Mouse (Mus musculus): ENCODE measurements around the gene Vwa1.
A peak's percentile ranks its signal among the peaks of the same experiment; 100 is the strongest.

Vwa1 gene

DNA sequence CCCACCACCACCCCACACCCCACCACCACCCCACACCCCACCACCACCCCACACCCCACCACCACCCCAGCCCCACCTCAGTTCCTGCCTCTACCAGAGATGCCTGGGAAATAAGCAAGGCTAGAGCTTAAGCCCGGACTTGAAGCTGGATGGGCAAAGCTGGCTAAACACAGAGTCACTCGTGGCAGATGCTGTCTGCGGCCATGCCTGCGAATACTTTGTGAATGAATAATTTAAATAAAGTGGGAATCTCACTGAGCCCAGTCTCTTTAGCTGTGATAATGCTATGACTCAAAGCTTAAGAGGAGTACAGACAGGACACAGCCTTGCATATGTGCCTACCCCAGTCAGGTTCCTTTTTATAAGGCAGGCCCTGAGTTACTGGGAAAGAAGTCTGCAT is 5.0 kb upstream of the Vwa1 start:
- DNase-seq, result no peak

DNA sequence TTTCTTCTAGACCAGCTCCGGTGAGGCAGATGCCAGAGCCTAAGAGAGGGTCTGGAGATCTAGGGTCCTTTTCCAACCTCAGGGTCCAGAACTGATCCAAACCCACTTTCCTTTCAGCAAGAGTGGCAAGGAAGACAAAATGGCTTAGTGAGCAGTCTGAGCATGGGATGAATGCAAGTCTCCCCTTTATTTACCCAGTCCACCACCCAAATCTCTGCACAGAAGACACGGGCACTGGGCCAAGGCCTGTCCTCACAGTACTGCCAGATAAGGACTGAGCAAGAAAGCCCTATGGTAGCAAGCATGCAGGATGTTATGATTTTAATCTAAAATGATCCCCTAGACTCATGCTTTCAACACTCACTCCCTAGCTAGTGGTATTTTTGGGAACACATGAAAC is 3.3 kb upstream of the Vwa1 start:
- no peak for DNase-seq

DNA sequence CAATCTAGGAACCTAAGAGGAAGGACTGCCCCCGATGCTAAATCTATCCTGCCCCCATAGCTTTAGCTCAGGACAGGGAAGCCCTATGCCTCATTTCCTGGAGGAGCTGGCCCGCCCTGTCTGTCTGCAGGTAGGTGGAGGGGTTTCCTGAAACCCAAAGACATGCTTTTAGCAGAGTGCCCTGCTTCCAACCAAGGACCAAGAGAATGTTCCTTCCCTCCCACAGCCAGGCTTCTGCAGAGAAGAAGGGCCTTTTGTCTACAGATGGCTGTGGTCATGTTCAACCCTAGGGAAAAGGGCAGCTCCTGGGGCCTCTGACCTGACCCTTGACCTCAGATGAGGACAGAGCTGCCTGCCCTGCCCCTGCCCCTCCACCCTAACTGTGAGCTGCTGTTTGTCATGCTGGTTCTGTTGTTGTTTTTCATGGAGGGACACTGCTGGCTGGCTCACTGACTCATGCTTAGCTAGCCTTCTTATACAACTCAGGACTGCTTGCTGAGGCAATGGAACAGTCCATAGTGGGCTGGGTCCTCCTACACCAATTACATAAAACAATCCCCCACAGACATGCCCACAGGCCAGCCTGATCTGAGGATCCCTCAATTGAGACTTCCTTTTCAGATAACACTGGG is 2.3 kb upstream of the Vwa1 start:
- no peak for DNase-seq

DNA sequence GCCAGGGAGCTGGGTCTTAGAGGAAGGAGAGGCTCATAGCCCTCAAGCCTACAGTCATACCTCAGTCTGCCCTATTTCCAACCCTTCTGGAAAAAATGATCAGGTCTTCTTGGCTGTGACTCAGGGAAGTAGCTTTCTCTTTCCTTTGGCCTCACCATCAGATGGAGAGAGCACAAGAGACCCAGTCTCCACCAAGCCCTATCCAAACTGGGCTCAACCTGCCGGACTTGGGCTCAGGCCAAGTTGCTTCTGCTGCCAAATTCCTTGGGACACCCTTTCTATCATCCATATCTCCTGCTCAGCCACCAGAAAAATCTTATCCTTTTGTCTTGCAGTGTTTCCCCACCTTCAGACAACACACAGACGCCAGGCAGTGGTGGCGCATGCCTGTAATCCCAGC is 1.4 kb upstream of the Vwa1 start:
- peak; percentile 82 for DNase-seq

DNA sequence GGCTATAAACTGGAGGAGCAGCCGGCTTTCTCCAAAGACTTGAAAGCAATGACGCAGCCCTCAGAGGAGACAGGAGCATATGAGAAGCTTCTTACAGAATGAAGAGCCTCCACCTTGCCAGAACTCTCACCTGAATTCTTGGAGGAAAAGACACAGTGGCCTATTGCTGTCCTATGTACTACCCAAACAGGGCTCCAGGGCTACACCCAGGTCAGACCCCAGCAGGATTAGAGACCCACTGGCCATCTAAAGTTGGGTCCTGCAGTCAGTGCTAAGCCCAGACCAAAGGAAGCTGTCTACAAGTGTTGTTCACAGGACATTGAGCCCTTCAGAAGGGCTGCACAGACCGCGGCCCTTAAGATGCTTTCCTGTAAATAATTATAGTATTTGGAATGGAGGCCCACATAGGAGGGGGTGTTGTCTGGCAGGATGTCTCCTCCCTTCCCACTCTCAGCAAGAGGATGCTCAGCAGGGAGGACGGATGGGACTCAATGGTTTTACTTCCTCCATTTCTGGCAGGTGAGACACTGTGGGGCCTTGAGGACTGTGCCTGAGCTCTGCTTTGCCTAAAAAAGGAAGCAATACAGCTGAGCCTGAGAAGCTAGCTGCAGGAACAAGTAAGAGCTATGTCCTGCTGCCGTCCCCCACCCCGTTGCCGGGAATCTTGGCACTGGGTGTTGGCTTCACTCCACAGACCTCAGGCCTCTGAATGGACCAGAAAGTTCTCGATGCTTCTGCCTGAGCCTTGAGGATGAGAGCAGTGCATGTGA is 658 bp upstream of the Vwa1 start:
- peak; percentile 79 for DNase-seq

DNA sequence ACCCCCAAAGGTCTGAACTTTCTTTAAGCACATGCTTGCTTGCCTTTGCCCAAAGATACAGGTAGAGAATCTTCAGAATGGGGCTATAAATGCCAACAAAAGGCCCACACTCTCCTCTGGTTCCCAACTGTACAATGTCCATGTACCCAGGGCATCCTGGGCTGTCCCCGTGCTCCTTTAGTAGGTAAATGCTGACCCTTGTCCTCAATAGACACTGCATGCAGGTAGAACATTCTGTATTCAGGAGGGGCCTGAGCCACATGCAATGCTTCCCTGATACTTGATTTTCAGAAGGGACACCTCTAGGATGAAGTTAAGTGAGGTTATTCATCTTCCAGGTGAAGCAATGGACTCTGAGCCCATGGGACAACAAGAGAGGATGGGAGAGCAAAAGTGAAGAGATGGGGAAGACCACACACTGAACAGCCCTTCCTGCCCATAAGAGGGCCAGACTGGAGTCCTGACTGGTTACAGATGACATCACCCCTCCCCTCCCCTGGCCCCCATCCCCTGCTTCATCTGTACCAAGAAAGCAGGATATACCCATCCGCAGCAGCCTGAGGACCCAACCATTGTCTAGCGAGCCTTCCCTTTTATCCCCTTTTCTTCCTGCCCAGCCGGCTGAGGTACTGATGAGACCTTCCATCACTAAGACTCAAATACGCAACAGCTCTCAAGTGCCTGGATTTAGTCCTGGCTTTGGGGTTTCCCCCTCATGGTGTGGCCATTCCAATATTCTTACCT is 991 bp downstream of the Vwa1 start:
- no peak for DNase-seq

DNA sequence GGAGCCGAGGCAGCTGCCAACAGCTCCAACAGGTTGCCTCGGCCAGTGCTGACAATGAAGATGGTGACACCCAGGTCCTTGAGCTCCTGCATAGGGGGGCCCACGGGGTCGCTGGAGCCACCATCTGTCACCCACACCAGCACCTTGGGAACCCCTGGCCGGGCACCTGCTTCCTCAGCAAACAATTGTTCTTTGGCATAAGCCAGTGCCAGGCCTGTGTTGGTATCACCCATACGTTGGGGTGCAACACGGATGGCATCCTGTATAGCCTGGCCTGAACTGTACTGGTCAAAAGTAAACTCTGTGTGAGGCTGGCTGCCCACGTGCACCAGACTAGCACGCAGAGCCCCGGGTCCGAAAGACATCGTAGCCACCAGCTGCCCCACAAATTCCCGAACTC is 1.7 kb downstream of the Vwa1 start:
- peak; percentile 64 for DNase-seq

DNA sequence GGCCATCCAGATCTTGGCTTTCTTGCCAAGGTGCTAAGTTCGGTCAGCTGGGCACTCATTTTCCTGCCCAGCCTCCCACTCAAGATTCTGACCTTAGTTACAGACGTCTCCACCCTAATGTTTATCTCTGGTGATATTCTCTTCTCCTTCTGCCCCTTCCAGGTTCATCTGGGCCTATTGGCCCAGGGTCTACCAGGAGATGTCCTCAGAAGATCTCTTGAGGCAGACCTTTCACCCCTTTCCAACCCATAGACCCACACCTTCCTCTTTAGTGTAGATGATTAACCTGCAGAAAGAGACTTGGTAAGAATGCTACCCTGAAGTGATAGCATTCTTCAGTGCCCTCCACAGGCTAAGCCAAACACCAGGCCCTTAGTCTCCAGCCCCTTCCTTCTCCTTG is 2.8 kb downstream of the Vwa1 start:
- no peak for DNase-seq

DNA sequence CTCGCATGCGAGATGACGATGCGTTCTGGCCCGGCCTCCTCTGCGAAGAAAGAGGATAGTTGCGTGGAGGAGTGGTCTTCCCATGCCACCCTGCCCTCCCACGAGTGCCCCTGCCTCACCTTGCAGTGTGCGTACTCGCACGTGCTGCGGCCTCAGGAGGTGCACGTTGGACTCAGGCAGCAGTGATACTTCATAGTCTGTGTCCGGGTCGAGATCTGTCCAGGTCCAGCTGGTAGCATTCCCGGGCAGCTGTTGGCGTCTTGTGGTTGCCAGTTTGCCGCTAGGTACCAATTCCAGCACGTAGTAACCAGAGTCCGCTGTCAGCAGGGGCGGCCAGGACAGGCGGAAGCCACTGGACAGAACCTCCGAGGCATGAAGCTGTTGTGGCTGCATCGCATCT is 3.9 kb downstream of the Vwa1 start:
- DNase-seq, result no peak

DNA sequence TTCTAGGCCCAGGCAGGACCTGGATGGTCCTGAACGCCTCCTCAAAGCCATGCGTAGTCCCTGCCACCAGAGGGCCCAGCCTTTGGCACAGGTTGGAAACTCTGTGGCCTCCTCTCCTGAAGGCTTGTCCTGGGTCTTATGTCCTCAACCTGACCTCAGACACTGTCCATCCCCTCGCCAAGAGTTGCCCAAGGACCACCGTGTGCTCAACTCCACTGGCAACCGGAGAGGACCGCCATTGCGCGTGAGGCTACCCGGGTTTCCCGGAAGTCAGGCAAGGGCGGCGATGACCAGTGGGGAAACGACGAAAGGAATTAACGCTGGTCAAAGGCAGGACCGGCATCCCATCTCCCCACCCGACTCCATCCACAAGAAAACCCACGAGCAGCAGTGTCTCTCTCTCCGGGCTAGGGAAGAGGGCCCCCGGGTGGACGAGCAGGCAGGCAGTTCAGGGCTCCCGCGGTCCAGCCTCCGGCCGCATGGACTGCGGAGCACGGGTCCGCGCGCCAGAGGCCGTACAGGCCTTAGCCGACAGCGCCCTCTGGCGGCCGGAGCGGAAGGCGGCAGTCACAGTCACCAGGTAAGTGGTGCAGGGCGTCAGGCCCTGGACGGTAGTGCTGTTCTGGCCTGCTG is 4.5 kb downstream of the Vwa1 start:
- DNase-seq, result peak; percentile 93

DNA sequence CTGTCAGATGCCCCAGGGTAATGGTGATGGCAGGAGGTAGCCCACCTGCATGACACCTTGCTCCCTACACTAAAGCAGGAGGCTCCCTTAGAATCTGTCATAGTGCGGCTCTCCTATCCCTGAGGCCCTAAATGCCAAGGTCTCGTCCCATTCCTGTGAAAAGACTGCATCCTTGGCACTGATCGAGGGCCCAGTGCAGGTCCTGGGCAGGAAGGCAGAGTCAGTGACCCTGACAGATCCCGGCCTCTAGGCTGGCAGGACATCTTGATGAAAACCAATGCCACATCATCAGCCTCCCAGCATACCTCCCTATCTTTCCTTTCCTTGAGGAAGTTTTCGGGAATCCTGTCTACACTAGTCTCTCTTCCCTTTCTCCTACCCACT is 5.0 kb downstream of the Vwa1 start:
- peak; percentile 42 for DNase-seq

DNA sequence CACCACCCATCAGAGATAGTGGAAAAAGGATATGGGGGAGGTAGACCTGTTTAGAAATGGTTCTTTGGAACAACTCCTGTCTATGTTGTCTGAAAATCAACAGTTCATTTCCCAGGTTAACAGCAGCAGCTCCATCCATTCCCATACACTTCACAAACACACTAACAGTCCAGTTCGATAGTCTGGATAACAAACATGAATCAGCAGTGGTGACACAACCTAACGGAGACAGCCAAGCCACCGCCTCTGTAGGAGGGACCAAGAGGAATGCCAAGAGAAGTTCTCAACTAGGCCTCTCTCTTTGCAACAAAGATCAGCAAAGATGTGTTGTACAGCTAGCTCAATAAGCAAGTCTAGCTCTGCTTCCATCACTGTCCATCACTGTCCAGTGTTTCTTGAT is 12.1 kb downstream of the Vwa1 start:
- DNase-seq, result no peak

DNA sequence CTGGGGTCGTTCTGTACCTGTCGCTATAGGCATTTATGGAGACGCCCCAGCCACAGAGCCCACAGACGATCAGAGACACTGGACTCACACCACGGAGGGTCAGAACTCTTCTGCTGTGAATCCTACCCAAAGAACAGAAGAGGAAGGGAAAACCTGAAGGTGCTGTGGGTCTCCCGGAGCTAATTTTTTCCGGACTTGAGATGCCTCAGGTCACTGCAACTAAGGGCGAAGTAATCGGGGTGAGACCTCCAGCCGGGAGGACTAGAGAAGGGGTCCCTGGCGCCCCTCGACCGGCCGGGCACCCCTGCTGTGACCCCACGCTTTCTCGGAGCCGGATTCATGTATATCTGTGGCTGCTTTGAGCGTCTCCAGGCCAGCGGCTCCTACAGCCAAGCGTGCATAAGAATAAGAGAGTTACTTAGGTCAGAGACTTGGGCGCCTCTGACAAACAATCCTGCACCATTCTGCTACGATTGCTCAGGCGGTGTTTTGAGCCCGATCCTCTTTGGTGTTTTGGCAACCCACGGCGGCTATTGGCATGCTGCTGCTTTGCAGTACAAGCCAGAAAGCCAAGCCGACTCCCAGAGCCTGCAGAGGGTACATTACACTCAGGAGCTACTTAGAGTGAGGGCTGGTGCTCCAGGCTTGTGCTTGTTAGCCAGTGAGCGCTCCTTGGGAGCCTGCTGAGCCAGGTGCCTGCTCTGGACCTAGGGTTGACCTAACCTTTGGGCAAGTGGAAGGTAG is 13.0 kb downstream of the Vwa1 start:
- peak; percentile 48 for DNase-seq

DNA sequence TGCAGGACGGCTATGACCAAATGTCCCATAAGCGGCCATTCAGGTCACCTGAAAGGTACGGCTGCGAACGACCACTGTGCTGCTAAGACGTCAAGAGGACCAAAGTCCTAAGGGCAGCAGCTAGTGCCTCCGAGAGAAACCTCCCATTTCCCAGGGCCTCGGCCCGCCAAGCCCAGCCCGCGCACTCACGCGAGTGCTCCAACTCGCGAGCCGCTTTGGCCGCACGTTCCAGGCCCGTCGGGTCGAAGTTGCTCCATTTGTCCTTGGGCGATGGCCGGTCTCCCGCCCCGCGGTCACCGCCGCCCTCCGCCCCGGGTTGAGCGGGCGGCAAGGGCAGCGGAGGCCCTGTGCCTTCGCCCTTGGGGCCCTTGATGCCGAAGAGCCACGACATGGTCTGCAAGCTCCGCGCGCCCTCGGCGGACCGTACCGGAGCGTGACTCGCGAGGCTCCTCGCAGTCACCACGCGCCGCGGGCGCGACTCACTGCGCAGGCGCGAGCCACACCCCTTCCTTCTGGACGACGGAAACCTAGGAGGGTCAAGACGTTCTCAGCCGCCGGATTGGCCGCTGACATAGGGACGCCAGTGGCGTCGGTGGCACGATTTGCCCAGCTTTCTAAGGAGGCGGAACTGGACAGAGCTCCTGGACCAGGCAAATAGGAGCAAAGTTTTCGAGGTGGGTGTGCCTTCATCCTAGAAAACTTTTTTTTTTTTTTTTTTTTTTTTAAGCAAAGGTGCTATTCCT is 13.7 kb downstream of the Vwa1 start, which contains the start of gene Atad3a:
Gene Atad3a (minus strand): TSS at position 481 of the 743 bp plus-strand sequence.
- peak; percentile 96 for DNase-seq

DNA sequence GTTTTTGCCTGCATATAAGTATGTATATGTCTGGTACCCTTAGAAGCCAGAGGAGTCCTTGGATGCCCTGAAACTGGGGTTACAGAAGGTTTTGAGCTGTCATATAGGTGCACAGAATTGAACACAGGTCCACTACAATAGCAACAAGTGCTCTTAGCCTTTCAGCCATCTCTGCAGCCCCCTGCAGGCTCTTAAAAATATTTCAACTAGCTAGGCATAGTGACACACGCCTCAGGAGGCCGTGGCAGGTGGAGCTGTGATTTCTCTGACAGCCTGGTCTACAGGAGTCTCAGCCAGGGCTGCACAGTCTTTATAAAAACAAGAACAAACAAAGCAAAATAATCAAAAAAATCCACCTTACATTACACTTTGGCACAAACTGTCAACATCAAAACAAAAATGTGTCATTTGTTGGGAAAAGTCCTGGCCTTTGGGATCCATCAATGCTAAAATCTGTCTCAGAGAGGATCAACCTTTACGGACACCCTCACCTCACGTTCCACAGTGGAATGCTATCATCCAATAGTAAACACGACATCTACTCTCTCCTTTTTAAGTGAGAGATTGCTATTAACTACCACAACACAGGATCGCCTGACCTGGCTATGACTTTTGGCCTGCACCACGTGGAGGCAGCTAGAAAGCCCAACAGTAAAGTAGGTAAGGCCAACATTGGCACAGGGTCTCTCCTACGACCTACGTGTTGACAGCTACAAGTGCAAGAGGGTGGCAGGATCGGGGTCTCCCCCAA is 14.5 kb downstream of the Vwa1 start:
- DNase-seq, result no peak

DNA sequence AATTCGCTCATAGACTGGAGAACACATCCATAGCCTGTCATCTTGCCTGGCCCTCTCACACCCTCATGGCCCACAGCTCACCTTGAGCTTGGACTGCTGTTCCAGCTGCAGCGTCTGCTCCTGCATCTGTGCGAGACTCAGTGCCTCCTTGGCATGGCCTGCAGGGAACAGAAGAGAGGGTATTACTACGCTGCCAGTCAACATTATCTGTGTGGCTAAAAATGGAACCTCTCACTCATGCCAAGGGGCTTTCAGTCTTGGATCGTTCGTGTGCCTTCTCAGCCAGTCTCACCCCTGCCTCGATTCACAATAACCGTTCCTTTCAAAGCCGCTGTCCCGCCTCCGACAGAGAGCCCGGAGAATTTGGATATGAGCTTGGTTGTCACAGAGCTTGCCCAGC is 17.5 kb downstream of the Vwa1 start:
- DNase-seq, result no peak

DNA sequence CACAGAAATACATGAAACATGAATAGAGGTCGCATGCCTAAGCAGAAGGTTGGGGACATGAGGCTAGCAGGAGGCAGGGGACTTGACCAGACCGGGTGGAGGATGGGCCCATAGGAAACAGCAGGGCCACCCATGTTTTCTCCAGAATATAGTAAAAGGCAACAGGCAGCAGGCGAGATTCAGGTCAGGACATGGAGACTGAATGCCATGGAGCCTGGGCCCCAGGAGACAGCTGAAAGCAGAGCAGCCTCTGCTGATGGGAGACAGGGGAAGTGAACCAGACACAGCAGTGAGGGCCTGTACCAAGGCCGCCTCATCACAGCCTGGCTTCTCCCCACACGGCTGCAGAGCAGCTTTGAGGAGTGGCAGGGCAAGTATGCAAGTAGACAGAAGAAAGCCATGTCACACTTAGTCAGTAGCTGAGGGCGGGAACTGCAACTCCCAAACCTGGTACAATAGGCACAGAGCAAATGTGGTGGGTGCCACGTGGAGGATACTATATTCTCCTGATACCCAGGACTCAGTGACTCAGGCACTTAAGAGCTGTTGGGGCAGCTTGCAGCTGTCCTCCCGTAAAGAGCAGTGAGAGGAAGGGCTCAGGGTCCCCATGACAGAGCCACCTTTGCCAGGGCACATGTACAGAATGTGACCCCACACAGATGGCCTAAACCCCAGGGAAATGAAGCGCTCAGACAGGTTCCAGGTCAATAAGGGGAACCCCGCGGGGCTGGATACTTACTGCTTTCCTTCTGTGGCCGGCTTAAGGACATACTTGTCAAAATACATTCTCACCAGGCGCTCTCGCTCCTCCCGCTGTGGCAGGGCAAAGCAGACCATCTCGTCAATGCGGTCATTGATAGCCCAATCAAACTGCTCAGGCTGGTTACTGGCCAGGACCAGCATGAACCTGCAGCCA is 27.7 kb downstream of the Vwa1 start:
- DNase-seq, result peak; percentile 76

DNA sequence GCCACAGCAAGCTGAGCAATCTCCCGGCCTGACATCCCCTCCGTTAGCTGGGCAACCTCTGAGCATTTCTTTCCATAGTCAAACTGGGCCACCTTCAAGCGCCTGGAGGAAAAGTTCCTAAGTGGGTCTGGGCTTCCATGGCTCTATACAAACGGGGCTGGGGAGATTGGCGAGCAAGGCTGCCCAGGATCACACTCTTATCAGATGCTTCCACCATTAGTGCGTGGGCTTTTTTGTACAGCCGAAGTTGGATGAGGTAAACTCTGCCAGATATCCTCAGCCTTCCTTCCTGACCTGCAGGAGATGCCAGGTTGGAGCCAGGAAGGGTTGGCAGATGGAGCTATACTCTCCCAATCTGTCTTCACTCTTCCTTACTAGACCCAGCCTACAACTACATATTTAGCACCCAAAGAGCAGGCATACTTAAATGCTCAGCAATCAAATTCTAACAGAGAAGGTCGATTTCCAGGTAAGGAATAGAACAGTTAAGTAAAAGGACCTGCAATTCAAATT is 28.4 kb downstream of the Vwa1 start:
- DNase-seq, result peak; percentile 88

DNA sequence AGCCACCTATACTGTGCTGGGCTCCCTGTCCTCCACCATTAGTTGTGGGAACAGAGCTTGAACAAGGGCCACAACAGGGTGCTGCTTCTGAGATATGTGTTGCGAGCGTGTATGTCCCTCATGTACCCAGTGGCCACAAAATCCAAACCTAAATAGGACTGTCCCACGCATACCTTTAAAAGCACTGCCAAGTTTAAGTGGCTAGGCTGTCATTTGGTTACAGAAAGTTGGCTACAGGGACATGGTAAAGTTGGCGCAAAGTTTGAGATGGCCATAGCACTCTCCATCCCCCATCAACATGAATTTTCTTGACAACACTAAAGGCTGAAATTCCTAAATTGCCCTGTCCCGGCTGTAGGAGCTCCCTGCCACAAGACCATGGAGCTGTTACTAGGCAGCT is 29.4 kb downstream of the Vwa1 start:
- no peak for DNase-seq

DNA sequence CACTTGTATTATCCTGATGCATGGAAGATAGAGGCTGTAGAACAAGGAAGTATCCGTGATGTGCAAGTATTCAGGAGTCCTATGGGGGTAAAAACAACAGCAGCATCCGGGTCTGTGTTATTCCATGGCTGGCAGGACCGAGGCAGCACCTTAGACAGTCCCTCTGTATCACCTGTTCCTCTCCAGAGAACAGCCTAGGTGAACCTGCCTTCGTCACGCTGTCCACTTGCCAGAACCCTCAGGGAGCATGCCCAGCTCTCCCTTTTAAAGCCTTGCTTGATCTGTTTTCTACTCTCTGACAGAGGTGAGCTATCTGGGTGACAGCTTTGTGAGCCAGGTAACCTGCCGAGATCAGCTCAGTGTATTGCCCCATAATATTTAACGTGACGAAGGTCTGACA is 30.0 kb downstream of the Vwa1 start:
- DNase-seq, result peak; percentile 70
